Mouse (Mus musculus) lung, postnatal 4 days (tissue): ENCODE measurements at regions not wholly inside any gene's neighbourhood (a gene's known extent, or its start where the extent isn't known, plus 50 kb on each side); places are given as distances from the start of the nearest gene placed in this dataset.

Experiments used
- DNase-seq, 2 experiments: peaks; one replicate each; pipeline ENCODE4 v3.0.0; 2021

- DNase-seq: no peak
Measured at GRCm38 (mm10) chr13:79057424-79057823, 857.9 kb upstream of the Nr2f1 start.

GRCm38 (mm10) chr13:79054481-79054880 is 854.9 kb upstream of the Nr2f1 start:
- no peak for DNase-seq

DNA sequence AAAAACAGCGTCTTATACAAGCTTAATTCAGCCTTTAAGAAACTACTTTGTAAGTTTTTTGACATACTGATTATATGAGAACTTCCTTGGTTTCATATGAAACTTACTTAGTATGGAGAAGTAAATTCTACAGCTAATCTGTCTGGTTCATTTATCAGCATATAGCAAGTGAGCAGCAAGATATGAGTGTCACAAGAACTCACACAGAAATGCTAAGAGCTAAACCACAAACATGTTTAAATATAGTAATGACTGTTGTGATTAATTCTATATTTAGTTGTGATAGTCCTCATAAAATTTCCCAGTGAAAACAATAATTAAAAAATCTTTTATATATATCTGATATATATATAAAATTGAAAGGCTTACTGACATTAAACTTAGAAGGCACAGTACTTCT is 853.9 kb upstream of the Nr2f1 start:
- DNase-seq: no peak

DNA sequence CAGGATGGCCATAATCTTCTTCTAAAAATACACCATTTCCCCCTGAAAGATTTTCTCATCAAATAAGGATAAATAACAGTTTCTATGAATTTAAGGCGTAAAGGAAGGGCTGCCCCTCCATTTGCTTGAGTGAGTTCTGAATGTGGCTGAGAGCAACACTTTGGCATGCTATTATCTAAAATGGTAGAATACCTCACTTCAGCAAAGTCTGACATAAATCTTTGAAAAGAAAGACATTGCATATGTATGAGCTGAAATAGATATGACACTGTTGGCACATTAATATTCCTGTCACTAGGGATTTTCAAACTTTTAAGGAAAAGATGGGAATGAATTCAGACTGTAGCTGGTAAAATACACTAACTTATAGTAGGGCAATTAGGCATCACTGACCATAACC is 847.7 kb upstream of the Nr2f1 start:
- DNase-seq: no peak

- DNase-seq: no peak
Measured at GRCm38 (mm10) chr13:79044657-79045056, 845.1 kb upstream of the Nr2f1 start.

- DNase-seq: no peak
Measured at GRCm38 (mm10) chr13:79037883-79038282, 838.3 kb upstream of the Nr2f1 start.

DNA sequence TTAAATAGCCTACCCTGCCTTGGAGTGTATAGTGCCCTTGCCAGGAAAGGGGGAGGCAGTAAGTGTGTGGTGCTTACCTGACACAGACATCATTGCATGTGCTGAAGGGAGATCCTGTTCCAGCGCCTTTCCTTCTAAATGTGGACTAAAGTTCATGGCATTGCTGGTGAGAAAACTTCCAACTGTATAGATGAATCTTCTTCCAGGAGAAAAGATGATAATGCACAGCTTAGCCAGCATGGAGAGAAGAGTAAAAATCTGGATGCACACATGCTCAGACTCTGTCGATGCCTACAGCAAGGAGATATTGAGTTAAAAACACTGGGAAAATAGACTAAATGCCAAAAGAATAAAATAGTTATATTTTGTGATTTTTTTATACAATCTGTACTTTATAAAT is 835.7 kb upstream of the Nr2f1 start:
- no peak for DNase-seq

DNA sequence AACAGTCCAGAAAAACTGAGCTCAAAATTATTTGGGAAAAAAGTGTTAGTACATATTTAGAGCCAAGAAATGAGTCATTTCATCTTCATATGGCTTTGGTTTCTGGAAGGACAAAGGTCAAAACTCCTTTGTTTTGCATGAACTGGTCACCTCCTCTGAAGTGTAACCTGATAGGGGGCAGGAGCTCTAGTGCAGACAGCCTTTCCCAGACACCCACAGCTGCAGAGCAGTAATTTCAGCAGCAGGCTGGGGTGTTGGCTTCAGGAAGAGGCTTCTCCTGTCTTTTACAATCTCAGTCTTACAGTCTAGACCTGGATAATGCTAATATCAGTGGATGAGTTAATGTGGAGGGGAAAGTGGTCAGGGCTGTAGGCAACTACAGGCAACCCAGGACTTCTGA is 830.4 kb upstream of the Nr2f1 start:
- no peak for DNase-seq

GRCm38 (mm10) chr13:79027877-79028760 is 828.6 kb upstream of the Nr2f1 start:
- DNase-seq: peak; percentile 19 to 34

- no peak for DNase-seq
Measured at GRCm38 (mm10) chr13:79025645-79026044, 826.1 kb upstream of the Nr2f1 start.

- DNase-seq: no peak
Measured at GRCm38 (mm10) chr13:79018051-79018450, 818.5 kb upstream of the Nr2f1 start.

DNA sequence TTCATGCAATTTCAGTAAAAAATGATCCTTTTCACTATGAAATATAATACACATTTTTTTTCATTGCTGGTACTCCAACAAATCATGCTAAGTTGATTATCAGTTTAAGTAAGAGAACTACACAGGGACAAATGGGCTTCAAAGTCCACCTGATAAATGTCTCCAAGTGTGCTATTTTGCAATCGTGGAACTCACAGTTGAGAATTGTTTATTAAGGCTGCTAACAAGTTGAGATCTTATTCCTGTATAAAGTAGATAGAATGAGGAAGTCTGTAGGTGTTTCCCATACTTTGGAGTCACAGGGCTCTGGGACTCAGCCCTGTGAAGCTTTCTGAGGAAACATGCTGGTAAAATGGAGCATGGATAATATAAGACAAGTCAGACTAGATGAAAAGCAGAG is 803.8 kb upstream of the Nr2f1 start:
- no peak for DNase-seq

DNA sequence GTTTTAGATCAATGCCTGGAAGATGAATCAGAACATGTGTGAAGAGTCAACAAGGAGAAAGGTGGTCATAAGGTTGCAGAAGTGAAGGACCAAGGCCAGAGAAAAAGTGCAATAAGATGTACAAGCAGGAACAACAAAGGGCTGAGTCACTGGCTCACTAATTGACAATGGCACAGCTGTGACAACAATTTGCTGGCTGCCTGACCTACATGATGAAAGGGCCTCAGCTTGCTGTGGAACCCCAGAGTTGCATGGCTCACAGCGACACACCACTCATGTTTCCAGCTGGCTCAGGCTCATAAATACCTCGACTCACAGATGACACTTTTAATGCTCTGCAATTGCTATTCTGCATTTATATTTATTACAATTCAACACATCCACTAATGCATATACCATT is 799.3 kb upstream of the Nr2f1 start:
- no peak for DNase-seq

DNA sequence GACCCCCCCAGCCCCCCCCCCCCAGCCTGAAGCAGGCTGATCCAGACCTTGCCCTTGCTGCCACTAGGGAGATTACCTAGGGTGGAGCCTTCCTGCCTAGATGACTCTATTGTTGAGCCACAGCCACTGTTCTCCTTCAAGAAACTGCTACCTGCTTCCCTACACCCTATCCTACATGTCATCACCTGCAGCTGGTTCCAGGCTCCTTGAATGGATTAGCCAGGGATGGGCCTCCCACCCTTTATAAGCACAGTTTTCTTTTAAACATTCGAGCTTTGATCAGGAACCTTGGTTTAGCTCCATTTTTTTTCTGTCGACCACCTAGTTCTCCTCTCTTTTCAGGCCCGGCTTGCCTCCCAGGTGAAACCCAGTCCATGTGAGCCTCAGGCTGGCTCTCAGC is 792.8 kb upstream of the Nr2f1 start:
- no peak for DNase-seq

DNA sequence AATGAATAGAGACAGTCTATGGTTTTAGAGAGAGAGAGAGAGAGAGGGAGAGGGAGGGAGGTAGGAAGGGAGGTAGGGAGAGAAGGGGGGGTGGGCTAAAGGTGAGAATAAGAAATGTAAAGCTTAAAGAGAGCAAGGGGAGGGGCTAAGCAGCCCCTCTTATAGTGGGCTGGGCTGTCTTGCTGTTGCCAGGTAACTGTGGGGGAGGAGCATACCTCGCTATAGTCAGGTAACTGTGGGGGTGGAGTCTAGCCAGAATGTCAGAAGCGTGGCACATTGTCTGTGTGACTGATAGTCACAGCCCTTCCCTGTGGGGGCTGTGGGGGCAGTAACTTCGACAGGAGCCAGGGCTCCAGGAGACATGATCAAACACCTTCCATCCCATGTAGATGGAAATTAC is 786.4 kb upstream of the Nr2f1 start:
- DNase-seq: no peak

DNA sequence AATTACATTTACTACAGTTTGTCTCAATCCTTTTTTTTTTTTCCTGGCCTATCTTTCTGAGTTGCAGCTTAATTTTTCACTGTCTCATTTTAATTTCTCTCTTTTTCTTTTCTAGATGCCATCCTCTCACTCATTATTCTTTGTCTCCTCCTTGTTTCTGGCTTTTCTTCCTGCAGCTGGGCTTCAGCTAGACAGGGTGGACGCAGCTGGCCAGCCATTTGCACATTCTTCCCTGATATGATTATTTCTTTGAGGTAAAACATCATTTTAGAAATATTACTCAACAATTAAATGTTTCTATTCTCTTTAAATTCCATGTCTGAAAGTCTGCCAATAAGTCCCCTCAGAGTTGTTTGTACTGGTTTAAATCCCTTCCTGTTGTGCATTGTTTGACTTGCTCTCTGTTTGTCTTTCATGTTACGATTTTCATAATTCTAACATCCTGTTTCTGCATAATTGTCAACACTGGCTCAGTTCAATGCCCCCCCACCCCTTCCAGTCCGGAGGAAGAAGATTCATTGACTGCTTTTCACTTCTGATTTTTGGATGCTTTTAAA is 777.7 kb upstream of the Nr2f1 start:
- DNase-seq: peak in 1 of 2 experiments; percentile 36

DNA sequence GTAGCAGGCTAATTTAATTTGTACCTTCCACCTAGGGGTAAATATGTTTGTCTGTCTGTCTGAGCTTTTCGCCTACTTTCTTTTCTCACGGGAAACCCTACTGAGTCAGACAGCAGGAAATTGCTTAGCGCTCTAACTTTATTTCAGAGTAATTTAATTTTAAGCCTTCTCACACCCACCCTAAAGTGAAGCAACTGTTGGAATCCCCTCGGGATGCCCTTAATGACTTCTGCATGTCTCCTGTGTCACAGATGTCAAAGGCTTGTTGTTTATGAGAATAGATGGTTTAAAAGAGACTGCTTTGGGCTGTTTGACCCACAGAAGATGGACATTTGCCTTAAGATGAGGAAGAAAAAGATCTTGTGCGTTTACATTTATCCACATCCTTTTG is 738.8 kb upstream of the Nr2f1 start:
- no peak for DNase-seq

- no peak for DNase-seq
Measured at GRCm38 (mm10) chr13:78937389-78938350, 738.1 kb upstream of the Nr2f1 start.

- DNase-seq: no peak
Measured at GRCm38 (mm10) chr13:78935990-78936650, 736.6 kb upstream of the Nr2f1 start.

DNA sequence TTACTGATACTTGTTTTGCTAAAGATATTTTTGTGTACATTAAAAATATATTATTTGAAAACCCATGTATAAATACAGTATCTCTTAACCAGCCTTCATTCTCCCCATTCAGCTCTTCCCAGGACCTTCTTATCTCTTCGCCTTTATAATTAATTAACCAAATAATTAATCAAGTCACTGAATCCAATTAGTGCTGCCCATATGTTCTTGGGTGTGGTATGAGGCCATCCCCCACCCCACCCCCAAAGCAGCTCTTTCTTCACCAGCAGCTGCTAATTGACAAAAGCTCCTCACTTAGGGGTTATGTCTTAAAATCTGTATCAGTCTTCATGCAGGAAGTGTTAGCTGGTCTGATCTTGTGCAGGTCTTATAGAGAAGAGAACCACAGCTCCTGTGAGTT is 728.8 kb upstream of the Nr2f1 start:
- DNase-seq: no peak

GRCm38 (mm10) chr13:78920802-78921201 is 721.2 kb upstream of the Nr2f1 start:
- no peak for DNase-seq

GRCm38 (mm10) chr13:78909839-78910238 is 710.3 kb upstream of the Nr2f1 start:
- peak in 1 of 2 experiments; percentile 8 for DNase-seq

DNA sequence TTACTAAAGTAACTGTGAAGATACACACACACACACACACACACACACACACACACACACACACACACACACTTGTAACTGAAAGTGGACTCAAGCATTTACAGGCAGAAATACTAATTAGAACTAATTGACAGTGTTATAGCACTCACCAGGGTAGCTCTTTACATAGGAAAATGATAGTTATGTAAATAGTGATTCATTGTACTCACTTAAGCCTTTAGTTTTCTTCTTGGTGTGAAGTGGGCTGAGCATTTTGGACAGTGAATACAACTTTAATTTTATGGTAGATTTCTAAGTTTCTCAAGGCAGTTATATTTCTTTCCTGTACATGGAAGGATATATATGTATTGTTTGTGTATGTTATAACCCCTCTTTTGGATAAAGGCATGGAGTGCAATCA is 704.5 kb upstream of the Nr2f1 start:
- DNase-seq: no peak
